Mouse (Mus musculus) testis, adult 2 months (tissue): Measurements from ENCODE around the gene Amy2a1. TPM values are rescaled to one million over a fixed set of nuclear protein-coding genes. Genes with fewer than 3 reads are reported as not detected.
"Not testable (repeated sequence)": the region's sequence is repeated elsewhere in the genome, so short reads cannot be mapped to it uniquely, and the experiment has no call there.

Experiments
- H3K27ac ChIP-seq: fragments of 200-500 bp; 2 replicates; pipeline ENCODE4 v1.5.1; 2012; ENCODE audit warnings: low read depth, low read length; ENCODE audit not compliant: control insufficient read depth, insufficient read depth
- H3K27me3 ChIP-seq: fragments of 200-500 bp; 2 replicates; pipeline ENCODE4 v1.6.1; 2012; ENCODE audit warnings: mild to moderate bottlenecking, low read length, moderate library complexity; ENCODE audit not compliant: control insufficient read depth, insufficient read depth
- H3K36me3 ChIP-seq: fragments of 200-500 bp; 2 replicates; pipeline ENCODE4 v1.6.1; 2012; ENCODE audit warnings: mild to moderate bottlenecking, low read length; ENCODE audit not compliant: control insufficient read depth, insufficient read depth
- H3K4me1 ChIP-seq: fragments of 200-500 bp; 2 replicates; pipeline ENCODE4 v1.6.1; 2012; ENCODE audit warnings: low read length; ENCODE audit not compliant: control insufficient read depth, insufficient read depth
- H3K4me3 ChIP-seq: fragments of 200-500 bp; 2 replicates; pipeline ENCODE4 v1.5.1; 2012; ENCODE audit warnings: low read depth, mild to moderate bottlenecking, low read length, moderate library complexity, mixed read lengths; ENCODE audit not compliant: control insufficient read depth
- CTCF ChIP-seq: fragments of 200-500 bp; IDR thresholded peaks from 2 replicates; pipeline ENCODE4 v1.5.1; 2012; ENCODE audit warnings: low read depth, mild to moderate bottlenecking, inconsistent platforms, low read length, moderate library complexity; ENCODE audit not compliant: control insufficient read depth, insufficient read depth, insufficient replicate concordance
- POLR2A ChIP-seq: fragments of 200-500 bp; IDR thresholded peaks from 2 replicates; pipeline ENCODE4 v1.6.1; 2012; ENCODE audit warnings: low read depth, mild to moderate bottlenecking, inconsistent platforms, low read length, moderate library complexity; ENCODE audit not compliant: control insufficient read depth
- polyA plus RNA-seq: library from polyadenylated mRNA; depleted of rRNA; stranded (reverse); fragments of >200 nt; gene quantifications from 2 replicates; pipeline ENCODE4 v1.2.3, GENCODE M21; 2012; rRNA removed

Amy2a1 gene
- polyA plus RNA-seq, result not detected in 2 replicates

DNA sequence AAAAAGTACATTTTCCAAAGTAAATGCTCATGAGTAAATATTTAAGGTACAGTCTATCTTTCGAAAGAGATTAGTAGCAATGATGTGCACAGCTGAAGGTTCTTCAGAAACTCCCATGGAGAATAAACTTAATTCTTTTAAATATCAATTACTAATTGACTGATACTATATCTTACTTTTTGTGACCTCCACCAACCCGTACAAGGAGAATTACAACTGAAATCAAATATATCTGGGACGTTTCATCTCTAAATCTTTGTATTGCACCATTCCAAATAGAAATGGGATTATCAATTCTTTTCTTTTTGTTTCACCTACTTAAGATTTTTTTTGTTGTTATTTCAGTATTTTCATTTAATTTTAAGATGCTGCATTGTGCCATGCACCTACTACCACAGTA is at the start of gene Amy2a1:
Amy2a1 (minus strand) TSS at position 101 of the 400 bp plus-strand sequence.
- not testable (repeated sequence) for H3K4me3 ChIP-seq, H3K4me1 ChIP-seq, H3K36me3 ChIP-seq, H3K27ac ChIP-seq, H3K27me3 ChIP-seq

DNA sequence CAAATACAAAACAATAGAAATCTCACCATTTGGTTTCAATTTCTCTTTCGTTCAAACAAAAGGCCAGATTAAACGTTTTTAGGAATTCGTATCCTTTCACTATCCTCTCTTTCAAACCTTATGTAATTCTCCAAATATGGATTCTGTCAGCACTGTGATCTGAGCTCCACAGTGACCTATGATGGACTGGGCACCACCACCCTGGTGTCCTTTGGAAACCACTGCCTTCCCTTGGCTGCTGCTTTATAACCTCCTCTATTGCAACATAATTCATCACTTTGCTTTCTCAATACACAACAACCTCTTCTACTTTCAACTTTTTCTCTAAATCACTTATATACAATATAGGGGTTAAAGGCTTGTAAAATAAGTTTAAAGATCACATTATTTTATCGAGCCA is 42.4 kb upstream of the Amy2a1 start:
- Histone ChIP-seq H3K4me1 (no peaks in the 10 kb centered on the region), H3K36me3 (no peaks in the 10 kb centered on the region), H3K27ac (no peak overlapping the region; the same call in 1 of the 2 replicates), H3K4me3 (no peak overlapping the region), H3K27me3 (no peaks in the 10 kb centered on the region)
- TF ChIP-seq CTCF, result no peak
- TF ChIP-seq POLR2A, result no peak

DNA sequence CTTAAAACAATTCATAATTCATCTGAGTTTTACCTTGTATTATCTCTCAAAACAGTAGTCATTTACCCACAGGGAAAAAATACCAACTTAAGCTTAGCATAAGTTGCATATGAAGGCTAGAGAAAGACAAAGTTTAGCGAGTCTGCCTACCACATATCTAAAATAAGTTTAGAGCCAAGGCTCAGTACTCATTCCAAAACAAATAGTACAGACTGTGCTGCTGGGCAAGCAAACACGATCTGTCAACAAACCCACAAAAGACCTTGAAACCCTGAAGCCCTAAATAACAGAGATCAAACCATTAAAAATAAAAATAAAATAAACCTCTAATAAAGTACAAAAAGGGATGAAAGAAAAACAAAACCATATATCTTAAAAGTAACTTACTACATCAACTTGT is 41.9 kb upstream of the Amy2a1 start:
- no peaks in the 10 kb centered on the region for H3K36me3 ChIP-seq
- no peaks in the 10 kb centered on the region for H3K27me3 ChIP-seq
- no peak overlapping the region for H3K27ac ChIP-seq
- H3K4me1 ChIP-seq, result no peaks in the 10 kb centered on the region
- TF ChIP-seq CTCF (no peak), POLR2A (no peak)
- H3K4me3 ChIP-seq, result no peak overlapping the region

DNA sequence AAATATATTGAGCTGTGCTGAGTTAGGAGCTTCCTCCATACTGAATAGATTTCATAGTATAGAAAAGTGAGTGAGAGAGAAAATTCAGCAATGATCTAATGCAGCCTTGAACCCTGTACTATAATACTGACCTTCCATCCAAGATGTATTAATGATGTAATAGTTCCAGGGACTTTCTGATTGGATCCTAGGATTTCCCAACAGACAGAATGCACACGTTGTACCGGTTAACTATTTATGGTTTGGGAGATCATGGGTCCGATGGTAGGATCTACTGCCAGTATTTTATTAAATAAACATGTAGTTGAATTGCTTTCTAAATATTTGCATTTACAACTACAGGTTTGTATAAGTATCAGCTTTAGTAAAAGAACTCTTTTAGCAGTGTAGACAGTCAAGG is 39.9 kb upstream of the Amy2a1 start:
- TF ChIP-seq CTCF (no peak), POLR2A (no peak)
- Histone ChIP-seq H3K4me3 (no peak overlapping the region), H3K27ac (no peak overlapping the region), H3K36me3 (no peaks in the 10 kb centered on the region), H3K27me3 (no peaks in the 10 kb centered on the region), H3K4me1 (no peaks in the 10 kb centered on the region)

DNA sequence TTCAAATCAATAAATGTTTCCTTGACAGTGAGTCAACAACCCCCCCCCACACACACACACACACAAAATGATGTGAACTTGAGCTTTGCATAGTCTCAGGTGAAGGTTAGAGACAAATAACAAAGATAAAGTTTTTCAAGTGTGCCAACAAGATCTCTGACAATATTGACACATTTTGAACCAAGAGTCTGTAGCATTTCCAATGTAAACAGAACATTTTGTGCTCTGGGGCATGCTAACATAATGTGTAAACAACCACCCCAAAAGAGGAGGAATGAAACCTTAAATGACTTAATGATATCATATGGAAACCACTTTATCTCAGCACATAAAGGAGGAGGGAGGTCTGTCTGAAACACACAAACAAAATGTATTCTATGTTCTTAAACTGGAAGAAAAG is 7.5 kb upstream of the Amy2a1 start:
- Histone ChIP-seq H3K27ac (no peak overlapping the region), H3K4me1 (no peaks in the 10 kb centered on the region), H3K4me3 (no peak overlapping the region), H3K27me3 (no peaks in the 10 kb centered on the region), H3K36me3 (no peaks in the 10 kb centered on the region)
- TF ChIP-seq POLR2A (no peak), CTCF (no peak)

Other genes starting within 250 kb of the Amy2a1 start
- gene Amy2a4, start 241.0 kb downstream of the Amy2a1 start, polyA plus RNA-seq, result 0.25 TPM in 1 of 2 replicates, not detected in the other
- gene Amy2a3, start 208.4 kb downstream of the Amy2a1 start, polyA plus RNA-seq, result 0.25 TPM in 1 of 2 replicates, not detected in the other
- 0.25 TPM in 1 of 2 replicates, not detected in the other for gene Amy2a2, start 175.8 kb downstream of the Amy2a1 start, polyA plus RNA-seq
- gene Amy1, start 74.3 kb upstream of the Amy2a1 start, polyA plus RNA-seq, result 4.4 and 7.0 TPM in 2 replicates
- gene Rnpc3, start 97.7 kb upstream of the Amy2a1 start, polyA plus RNA-seq, result 7.6 and 11.6 TPM in 2 replicates